Mouse (Mus musculus) thymus, postnatal 10 days (tissue): ENCODE measurements at regions not wholly inside any gene's neighbourhood (a gene's known extent, or its start where the extent isn't known, plus 50 kb on each side); places are given as distances from the start of the nearest gene placed in this dataset.

Experiments
- DNase-seq, 2 experiments: peaks; one replicate each; pipeline ENCODE4 v3.0.0; 2021; ENCODE audit warnings: low spot score in 2 of 2

DNA sequence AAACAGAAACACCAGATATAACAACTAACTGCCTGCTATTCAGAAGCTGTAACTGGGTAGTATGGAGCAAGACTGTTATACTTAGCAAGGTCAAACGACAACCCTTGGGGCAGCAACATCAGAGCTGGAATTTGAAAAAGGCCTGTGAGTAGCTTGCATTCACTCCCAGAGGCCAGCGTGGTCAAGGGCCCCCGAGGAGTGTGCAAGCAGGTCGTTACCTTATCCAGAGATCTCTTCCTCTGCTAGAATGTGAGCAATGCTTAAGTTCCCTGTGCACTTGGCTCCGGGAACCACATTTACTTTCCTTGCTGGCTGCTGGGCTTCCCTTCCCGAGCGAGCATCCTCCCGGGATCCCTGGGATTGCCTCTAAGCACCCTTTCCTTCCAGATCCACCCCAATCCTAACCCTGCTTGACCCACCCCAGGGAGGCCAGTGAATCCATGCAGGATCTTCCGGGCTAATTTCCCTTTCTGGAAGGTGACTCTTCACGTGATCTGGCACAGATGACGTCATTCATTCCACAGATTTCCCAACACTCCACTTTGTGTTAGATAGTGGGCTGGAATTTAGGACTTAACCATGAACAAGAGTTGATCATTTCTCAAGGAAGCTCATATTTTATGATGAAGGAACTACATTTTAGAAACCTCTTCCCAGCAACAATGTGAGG, 112.3 kb upstream of the Tsc22d1 start:
- no peak for DNase-seq

DNA sequence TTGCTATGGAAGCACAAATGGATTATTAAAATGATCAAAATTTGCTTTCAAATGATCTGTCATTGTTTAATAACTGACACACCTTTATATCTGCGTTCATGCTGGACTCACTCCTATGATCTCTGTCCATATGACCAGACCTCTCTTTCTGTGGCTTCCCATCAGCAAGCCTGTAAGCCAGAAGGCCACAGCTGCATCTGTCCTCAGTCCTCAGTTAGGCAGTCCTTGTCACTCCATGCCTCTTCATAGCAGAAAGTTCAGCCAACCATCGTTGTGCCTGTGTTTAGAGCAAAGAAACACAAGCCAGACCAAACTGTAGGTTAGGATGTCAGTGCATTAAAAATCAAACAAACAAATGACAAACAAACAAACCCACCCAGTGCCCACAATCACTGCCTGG, 107.2 kb upstream of the Tsc22d1 start:
- DNase-seq: no peak

DNA sequence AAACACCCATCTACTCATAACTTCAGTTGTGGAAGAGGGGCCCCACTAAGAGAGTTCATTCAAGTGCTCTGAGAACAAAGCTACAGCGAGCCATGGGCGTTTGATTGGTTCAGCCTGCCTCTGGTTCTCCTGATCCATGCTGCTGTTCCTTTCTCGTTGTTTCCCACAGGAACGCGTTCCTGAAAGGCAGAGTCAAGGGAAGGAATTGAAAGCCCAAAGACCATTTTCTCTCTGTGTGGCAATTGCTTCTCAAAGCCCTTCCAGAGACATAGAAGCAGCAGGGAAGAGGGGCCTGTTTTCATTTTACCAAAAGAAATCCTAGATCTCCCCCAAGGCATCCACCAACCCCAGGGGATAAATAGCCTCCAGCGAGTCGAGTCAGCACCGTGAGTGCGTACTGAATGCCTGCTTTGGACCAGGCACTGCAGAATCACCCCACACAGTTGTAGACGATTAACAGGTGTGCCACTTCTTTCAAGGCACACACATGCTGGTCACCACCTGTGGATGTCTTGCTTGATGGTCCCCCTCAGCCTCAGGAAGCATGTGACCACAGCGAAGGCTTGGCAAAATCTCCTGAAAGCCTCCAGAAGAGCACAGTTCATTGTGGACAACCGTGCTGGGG, 106.5 kb upstream of the Tsc22d1 start:
- DNase-seq: no peak

DNA sequence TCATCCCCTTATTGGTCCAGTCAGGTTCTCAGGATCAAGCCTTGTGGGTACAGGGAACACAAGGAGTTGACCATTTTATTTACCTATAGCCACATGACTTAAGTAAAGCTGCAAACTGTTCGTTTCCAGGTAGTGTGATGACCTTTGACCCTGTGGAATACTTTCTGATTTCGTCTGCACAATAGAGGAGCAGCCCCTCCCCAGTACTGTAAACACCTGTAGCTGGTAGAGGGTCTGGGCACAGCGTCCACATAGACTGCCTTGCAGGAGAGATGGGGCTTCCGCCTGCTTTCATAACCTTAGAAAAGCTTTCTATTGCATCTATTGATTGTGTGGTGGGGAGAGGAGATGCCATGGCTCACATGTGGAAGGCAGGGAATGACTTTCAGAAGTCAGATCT, 105.2 kb upstream of the Tsc22d1 start:
- no peak for DNase-seq

DNA sequence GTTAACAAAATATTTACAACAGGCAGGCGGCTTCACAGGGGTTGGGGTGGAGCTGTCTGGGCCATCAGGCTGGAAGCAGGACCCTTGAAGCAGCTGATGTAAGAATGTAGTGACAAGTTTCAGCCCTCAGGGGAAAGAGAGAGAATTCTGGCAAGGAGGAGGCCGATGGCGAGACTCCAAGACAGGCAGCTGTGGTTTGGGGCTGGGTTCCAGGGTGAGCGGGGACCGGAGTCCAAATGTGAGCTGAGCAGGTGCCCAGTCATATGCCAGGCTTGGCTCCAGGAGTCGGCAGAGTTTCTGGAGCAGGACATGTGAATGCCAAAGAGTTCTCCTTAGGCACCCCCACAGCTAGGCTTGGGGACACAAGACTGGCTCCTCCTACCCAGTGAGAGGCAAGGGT, 104.5 kb upstream of the Tsc22d1 start:
- DNase-seq: no peak

DNA sequence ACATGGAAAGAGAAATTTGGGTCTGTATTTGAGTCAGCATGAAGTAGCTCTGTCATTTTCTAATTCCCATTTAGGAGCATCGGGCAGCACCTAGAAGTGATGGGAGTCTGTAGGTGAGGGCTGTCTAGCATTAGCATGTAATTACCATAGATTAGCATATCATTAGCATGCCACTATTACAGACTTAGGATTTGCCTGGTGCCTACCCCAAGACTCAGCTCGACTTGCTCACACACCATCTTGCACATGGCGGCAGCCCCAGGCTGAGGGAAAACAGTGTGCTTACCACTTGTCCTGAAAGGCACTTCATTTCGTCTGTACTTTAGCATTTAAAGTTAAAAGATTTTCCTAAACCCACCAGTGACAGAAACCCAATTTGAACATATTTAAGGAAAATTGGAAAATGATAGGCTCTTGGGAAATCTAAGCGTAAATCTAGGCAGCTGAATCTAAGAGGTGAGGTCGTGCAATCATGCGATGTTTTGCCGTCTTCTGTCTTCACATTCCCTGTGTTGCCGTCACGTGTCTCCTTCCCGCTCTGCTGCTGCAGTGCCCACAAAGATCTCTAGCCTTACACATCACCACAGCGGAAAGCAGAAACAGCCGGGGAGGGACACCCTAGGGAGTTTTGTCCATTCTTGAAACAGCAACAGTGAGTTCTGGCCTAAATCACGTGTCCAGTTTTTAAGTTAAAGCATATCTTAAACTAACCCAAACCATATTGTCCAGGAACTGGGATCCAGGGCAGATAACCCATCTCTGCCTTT, 101.2 kb upstream of the Tsc22d1 start:
- no peak for DNase-seq

DNA sequence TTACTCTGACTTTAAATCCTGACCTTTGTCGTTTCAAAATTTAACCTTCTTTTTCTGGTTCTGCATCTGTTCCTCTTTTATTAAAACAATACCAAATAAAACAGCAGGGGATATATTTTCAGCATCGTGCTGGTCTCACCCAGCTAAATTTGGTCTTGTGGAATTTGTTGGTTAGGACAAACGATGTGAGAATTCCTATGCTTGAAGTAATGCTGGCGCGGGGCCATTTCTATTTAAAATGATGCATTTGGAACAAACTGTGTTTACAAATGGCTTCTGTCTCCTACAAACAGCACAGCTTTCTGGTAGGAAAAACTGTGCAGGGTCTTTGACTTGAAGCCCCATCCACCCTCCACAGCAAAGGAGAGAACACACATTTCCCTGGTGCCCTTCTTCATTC, 96.3 kb upstream of the Tsc22d1 start:
- no peak for DNase-seq

DNA sequence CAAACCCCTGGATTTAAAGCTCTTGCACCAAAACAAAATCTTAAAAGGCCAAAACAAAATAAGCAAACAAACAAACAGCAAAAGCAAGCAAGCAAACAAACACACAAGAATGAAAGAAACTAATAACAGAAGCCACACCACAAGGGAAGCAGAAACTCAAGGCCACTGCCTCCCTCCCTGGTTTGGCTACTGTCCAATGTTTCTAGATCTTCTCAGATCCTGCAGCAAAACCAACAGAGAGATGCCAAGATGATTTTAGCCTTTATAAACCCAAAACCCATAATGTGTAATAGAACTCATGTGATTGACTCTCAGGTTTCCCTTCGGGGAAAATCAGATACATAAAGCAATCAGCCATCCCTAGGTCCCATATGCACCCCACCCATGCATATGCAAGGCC, 90.5 kb upstream of the Tsc22d1 start:
- DNase-seq: no peak

DNA sequence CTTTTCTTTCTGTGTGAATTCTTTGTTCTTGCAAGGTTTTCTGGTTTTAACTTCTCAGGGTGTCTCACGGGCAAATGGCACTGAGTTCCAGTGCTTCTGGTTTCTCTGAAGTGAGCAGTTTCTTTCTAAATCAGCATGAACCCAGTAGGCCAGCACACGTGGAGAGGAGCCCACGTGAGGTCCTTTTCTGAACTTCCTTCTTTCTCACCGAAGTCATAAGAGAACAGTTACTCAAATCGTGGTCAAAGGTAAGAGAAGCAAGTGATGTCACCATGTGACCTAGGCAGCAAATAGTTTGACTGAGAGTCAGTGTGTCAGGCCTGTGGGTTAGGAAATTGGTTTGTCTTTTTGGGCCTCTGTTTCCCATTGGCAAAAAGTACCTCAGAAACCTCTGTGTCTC, 84.8 kb upstream of the Tsc22d1 start:
- no peak for DNase-seq

DNA sequence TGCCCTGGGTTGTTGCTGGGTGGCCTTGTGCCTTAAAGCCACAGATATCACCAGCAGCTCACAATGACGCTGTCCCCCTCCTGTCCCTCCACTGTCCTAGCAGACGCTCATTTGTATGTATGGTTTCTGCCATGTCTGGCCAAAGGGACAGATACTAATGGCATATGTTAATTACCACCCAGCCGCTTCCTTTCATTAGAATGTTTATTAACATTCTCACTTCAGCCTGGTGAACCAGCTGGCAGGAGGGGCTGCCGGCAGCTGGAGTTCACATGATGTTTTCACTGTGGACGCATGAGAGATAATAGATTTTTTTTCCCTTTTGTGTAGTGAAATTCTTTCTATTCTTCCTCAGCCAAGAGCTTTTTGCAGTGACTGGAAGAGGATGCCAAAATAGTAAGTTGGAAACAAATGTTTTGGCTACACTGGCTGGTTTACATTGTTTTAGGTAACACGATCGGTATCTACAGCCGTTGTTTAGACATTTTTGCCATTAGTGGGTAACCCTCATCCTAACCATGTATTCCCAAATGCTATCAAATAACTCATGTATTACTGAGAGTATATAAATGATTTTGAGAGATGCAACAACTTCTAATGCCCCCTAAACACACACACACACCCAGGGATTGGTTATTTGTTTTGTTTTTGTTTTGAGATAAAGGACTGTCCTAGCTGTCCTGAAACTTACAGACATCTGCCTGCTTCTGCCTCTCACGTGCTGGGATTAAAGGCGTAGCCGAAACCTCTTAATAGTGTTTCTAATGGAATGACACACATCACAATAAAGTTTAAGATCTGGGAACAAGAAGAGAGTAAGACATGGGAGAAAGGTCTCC, 83.0 kb upstream of the Tsc22d1 start:
- no peak for DNase-seq

DNA sequence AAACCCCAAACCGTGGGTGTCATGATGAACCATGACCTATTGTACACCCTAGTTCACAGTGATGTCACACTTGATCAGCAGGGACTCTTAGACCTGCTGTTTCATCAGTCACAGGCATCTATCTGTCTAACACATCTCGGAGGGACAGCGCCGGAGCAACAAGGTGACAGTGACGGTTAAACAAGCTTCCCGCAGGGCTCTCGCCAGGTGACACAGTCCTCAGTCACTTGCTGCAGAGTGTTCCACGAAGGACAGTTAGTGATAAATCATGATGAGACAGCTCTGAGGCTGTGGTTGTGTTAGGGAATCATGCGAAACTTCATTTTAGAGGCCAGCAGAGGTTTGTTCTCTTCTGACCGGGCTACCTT, 82.4 kb upstream of the Tsc22d1 start:
- DNase-seq: no peak

DNA sequence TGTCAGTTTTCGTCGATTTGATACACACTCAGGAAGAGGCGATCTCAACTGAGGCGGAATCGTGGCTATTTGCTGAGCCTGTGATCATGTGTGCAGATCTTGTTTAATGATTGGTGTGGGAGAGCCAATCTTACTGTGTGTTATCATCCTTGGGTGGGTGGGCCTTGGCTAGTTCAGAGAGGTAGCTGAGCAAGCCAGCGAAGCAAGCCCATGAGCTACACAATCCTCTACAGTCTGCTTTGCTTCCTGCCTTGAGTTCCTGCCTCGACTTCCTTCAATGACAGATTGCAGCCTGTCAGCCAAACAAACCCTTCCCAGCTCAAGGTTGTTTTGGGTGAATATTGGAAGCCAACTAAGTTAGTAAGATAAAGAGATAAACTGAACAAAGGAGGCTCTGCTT, 74.0 kb upstream of the Tsc22d1 start:
- DNase-seq: no peak

DNA sequence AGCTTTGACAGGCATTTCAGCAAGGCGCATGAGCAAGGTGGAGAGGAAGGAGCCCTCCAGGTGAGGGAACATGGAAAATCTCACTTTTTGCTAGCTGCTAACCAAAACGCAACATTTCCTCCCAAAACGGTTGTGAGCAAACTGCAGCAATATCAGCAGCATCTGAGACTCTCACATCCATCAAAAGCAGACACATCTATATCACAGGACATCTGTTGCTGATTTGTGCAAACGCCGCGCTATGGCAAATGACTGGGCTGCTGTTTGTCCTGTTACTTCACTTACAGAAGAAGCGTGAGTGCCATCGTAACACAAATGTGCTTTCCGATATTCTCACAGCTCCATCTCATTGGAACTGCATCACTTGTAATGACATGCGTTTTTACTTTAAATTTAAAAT, 73.5 kb upstream of the Tsc22d1 start:
- DNase-seq: no peak

DNA sequence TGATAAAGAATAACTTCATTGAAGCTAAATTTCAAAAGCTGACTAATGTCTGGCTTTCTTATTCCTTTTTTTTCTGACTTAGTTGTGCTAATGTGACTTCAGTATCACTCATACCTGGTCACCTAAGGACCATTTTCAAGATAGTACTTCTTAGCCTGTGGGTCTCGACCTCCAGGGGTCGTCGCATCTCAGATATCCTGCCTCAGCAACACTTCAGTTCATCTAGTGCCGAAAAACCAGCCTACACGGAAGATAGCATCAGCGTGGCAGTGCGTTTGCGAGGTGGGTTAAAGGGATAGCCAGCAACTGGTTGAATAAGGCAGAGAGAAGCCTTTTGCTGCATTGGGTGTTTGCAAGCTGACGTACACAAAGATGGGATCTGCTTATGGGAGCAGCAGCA, 62.9 kb upstream of the Tsc22d1 start:
- DNase-seq: peak in 1 of 2 experiments; percentile 35

DNA sequence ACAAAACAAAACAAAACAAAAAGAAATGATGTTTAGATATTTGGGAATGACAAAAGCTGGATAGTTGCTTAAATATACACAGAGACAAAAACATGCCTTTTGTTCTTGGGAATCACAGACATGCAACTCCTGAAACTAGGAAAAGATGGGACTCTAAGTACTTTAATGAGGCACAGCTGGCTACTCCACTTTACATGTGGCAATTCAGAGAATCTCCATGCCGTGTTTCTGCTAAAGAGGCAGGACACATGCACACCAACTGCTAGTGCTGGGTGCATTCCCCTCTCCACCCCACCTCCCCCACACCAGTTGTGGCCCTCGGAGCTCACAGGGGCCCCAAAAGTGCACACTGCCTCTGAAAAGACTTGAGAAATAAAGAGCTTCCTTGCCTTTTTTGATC, 58.6 kb upstream of the Tsc22d1 start:
- no peak for DNase-seq

DNA sequence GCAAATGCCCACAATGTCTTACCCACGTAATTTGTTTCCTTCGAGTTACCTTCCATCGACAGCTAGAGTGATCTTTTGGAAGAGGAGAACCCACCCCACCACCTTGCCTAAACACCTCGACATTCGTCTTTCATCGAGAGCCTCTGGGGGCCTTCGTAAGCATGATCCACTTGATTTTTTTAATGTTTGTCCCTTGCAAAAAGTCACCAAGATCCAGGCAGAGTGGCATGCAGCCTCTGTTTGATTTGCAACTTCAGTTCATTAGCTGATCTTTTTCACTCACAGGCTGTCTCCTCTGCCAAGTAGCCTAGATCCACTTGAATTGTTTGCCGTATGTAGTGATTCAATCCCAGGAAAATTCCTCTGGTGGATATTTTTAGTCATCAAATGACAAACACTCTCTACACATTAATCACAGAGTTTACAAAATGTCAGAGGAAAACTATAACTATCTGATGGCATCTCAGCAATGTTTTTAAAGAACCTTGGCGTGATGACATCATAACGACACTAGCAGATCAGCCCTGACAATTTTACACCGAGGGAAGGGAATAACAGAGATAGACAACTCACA, 54.8 kb upstream of the Tsc22d1 start:
- no peak for DNase-seq

DNA sequence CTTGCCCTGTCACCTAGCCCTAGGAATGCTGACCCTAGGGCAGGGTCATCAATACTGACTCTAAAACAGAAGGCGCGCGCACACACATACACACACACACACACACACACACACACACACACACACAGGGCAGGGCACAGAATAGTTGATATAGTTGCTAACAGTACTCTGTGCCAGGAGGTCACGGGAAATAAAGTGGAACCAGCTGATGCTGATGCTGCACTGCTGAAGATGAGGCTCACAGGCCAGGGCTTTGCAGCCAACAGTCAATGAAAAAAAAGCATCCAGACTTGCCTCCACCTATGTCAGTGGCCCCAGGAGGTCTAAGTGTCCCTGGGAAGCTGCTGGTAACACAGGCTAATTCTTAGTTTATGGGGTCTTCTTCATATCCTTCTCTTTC, 50.7 kb upstream of the Tsc22d1 start:
- no peak for DNase-seq
